Mouse (Mus musculus): ENCODE results near the gene Stab1. TPM values are rescaled to one million over a fixed set of nuclear protein-coding genes. Genes with fewer than 3 reads are reported as not detected.

The Stab1 gene
- polyA plus RNA-seq, 1 experiment from 2014 or later, result 0.74 TPM

DNA sequence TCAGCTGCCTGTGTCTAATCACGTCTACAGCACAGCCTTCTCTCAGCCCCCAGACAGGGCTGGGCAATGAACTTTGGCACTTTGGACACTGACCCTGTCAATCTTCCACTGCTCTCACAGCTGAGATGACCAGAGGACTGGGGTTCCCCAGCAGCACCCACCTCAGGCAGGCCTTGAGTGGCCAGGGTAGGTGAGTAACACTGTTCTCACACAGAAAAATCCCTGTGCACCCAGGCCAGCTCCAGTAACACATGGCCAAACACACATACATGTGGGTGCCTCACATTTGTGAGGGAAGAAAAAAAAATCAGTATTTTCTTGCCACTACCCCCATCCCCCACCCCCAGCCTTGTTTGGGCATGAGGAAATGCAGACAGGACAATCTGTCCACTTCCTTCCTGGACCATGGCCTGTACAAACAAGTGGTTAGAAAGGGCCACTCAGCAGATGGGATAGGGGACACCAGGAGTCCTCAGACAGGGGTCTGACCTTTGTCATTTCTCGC, 14.4 kb upstream of the Stab1 start:
- DNase-seq (ENCODE audit: low read depth, low spot score), result no peak
- in situ Hi-C loops (cut with MboI; ENCODE audit: low pct_unique_long_range_greater_than_20kb), result no loop called here
- ChIA-PET POLR2A (interaction anchor here (0.6 to 2.0 kb wide), 2 partner anchors 16 to 62 kb away, joined by 3 to 8 read pairs; no protein-coding TSS in a partner anchor), CTCF (no interaction called here)
- ATAC-seq, result no peak
- H3K27me3 ChIP-seq, result no peaks in the 10 kb centered on the region
- no peak for TF ChIP-seq CTCF (IDR thresholded peaks at IDR 0.05)

DNA sequence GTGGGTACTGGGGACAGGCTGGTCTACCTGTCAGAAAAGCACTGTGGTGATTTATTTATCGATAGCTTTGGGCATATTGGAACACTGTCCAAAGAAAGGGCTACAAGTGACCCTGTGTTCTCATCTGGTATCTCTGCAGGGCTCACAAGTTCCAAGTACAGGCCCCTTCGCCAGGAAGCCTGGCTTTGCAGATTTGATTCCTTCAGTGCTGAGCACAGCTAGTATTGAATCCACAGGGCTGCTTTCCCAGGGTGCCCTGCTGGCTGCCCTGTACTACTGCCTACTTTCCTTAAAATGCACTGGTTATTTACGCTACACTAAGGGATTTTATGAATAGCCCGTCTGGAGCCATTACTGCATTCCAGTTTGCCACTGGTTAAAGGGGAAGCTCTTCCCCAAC, 13.1 kb upstream of the Stab1 start:
- ChIA-PET CTCF (interaction anchor here (1.2 kb wide), 1 partner anchor 14 kb away, joined by 6 read pairs; the partner anchor contains the start of gene Stab1), POLR2A (interaction anchor here (0.9 to 2.0 kb wide), 2 partner anchors 14 to 177 kb away, joined by 3 to 8 read pairs; no protein-coding TSS in a partner anchor)
- ATAC-seq (no peak), DNase-seq (ENCODE audit: low read depth, low spot score) (no peak)
- in situ Hi-C loops (cut with MboI; ENCODE audit: low pct_unique_long_range_greater_than_20kb), result no loop called here
- no peaks in the 10 kb centered on the region for H3K27me3 ChIP-seq
- no peak for TF ChIP-seq CTCF (IDR thresholded peaks at IDR 0.05)

DNA sequence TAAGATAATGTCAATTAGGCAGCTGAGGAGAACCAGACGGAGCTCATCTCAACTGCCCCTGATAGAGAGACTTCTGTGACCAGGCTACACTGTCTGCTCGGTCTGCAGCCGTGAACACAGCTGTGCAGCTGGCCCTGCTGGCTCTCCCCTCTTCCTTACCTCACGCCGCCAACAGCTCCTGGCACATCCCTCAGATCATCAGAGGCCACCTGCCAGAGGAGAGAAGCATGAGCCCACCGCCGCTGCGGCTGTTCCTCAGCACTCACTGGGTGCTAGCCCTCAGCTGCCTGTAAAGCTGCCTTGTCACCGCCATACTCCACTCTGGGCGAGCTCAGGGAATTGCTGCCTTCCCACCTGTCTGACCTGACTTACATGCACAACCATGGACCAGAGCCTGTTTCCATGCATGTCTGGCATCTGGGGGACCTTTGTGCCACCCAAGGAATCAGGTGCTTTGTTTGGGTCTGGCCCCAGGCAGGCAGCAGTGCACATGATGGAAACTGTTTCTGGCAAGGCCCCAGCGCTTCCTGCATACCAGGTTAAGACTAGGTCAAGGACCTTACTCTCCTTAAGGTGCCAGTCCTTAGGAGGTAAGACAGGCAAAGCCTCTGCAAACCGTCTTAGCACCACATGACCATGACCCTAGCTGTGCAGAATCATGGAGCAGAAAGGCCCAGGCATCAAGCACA, 11.4 kb upstream of the Stab1 start:
- H3K27me3 ChIP-seq, result no peaks in the 10 kb centered on the region
- in situ Hi-C loops (cut with MboI; ENCODE audit: low pct_unique_long_range_greater_than_20kb), result no loop called here
- no peak for DNase-seq (ENCODE audit: low read depth, low spot score)
- ChIA-PET POLR2A (no interaction called here), CTCF (interaction anchor here (1.9 kb wide), 1 partner anchor 13 kb away, joined by 4 read pairs; no protein-coding TSS in a partner anchor)
- TF ChIP-seq CTCF (IDR thresholded peaks at IDR 0.05), result no peak
- no peak for ATAC-seq

DNA sequence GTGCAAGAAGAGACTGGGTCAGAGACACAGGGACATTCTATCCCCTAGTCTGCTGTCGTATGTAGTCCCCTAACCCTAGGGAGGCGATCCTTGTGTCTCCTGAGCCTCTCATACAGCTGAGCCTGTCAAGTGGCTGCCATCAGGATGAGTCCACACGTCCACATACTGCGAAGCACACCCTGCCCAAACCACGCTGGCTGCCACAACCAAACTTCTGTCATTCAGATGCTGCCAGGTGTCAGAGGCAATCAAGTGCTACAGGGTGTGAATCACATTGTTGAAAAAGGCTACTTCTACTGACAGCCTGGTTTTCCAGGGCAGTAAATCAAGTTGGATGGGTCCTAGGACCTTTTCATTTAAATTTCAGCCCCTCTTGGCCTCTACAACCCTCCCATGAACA, 9.3 kb upstream of the Stab1 start:
- POLR2A ChIA-PET, result no interaction called here
- ATAC-seq, result no peak
- CTCF ChIA-PET, result no interaction called here
- no peak for DNase-seq (ENCODE audit: low read depth, low spot score)
- in situ Hi-C loops (cut with MboI; ENCODE audit: low pct_unique_long_range_greater_than_20kb), result no loop called here
- no peak for TF ChIP-seq CTCF (IDR thresholded peaks at IDR 0.05)
- no peaks in the 10 kb centered on the region for H3K27me3 ChIP-seq

DNA sequence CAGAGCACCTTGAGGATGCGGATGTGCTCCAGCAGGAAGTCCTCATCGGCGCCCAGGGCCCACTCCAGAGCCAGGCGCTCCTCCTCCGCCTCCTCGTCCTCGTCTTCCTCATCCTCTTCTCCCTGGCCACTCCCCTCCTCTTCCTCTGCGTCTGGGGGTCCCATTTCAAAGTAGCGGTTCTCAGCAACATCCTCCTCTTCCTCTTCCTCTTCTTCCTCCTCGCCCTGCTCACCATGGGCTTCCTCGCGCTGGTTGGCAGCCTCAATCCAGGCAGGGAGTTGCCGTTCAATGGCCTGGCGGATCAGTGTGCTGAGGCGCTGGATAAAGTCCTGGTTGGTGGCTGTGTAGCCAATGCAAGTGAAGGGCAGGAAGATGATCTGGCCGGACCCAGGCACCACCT, 8.8 kb upstream of the Stab1 start:
- TF ChIP-seq CTCF (IDR thresholded peaks at IDR 0.05), result no peak
- in situ Hi-C loops (cut with MboI; ENCODE audit: low pct_unique_long_range_greater_than_20kb), result no loop called here
- DNase-seq (ENCODE audit: low read depth, low spot score) (no peak), ATAC-seq (no peak)
- POLR2A ChIA-PET, result no interaction called here
- CTCF ChIA-PET, result no interaction called here
- H3K27me3 ChIP-seq, result no peaks in the 10 kb centered on the region

DNA sequence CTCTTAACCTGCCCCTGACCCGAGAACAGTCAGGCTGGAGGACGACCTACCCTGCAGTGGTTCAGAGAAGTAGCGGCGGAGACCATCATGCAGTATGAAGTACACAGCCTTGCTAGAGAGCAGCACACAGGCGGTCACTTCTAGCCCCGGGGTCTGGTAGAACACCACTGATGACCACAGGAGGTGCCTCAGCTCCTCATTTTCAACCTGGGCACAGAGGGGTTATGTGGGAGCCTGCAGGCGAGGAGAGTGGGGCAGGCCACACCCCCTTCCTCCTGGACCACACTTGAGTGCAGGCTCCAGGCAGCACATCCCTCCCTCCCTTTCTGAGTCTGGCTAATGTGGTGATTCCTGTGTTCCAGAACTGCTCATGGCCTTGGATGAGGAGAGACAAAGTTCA, 5.1 kb upstream of the Stab1 start:
- in situ Hi-C loops (cut with MboI; ENCODE audit: low pct_unique_long_range_greater_than_20kb), result no loop called here
- no peak for TF ChIP-seq CTCF (IDR thresholded peaks at IDR 0.05)
- ChIA-PET CTCF (no interaction called here), POLR2A (interaction anchor here (1.1 to 1.4 kb wide), 2 partner anchors 14 to 17 kb away, joined by 3 read pairs; no protein-coding TSS in a partner anchor)
- H3K27me3 ChIP-seq, result no peaks in the 10 kb centered on the region
- ATAC-seq (no peak), DNase-seq (ENCODE audit: low read depth, low spot score) (no peak)

DNA sequence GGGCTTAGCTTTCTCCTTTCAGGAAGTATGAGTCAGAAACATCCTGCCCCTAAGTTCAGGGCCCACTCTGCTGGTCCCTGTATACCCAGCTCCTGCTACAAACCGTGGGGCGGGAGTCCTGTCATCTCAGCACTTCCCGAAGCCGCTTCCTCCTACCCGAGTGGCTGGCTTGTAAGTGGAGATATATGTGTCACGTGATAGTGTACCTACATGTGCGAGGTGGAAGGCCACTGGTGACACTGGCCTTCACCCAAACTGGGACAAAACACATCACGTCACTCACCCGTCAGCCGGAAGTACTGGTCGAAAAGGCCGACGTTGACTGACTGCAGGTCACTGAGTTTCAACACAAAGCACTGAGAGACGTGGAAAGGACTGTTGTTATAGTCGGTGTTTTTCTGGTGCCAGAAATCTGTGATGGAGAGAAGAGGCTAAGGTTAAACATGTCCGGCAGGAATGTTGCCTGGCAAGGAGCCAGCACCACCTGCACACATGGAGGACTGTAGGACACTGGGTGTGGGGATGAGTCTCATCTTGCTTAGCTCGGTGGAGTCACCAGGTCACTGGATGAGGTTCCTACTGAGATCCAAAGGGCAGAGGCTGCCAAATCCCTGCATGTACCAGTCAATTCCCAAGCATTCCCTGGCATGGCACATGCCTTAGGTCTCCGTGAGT, 4.5 kb upstream of the Stab1 start:
- CTCF ChIA-PET, result no interaction called here
- POLR2A ChIA-PET, result interaction anchor here (1.1 to 1.4 kb wide), 2 partner anchors 15 to 18 kb away, joined by 3 read pairs; no protein-coding TSS in a partner anchor
- TF ChIP-seq CTCF (IDR thresholded peaks at IDR 0.05), result no peak
- ATAC-seq (no peak), DNase-seq (ENCODE audit: low read depth, low spot score) (no peak)
- in situ Hi-C loops (cut with MboI; ENCODE audit: low pct_unique_long_range_greater_than_20kb), result no loop called here
- no peaks in the 10 kb centered on the region for H3K27me3 ChIP-seq

DNA sequence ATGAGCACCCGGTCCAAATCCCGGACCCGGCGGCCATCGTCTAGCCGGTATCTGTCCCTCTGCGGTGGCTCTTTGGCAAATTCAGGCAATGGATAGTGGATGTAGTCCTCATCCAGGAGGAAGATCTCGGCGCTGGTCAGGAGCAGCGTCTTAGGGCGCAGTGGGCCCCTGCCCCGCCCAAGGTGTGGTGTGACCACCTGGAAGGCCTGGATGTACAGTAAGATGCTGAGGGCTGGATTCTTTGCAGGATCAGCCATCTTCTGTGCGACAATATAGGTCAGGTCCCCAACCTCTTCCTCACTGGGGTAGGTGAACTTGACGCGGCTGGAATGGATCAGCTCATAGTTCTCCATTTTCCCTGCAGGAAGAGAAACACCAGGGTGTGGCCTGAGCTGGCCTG, 3.4 kb upstream of the Stab1 start:
- H3K27me3 ChIP-seq, result no peaks in the 10 kb centered on the region
- in situ Hi-C loops (cut with MboI; ENCODE audit: low pct_unique_long_range_greater_than_20kb), result no loop called here
- ChIA-PET POLR2A (no interaction called here), CTCF (no interaction called here)
- DNase-seq (ENCODE audit: low read depth, low spot score) (no peak), ATAC-seq (no peak)
- TF ChIP-seq CTCF (IDR thresholded peaks at IDR 0.05), result no peak

DNA sequence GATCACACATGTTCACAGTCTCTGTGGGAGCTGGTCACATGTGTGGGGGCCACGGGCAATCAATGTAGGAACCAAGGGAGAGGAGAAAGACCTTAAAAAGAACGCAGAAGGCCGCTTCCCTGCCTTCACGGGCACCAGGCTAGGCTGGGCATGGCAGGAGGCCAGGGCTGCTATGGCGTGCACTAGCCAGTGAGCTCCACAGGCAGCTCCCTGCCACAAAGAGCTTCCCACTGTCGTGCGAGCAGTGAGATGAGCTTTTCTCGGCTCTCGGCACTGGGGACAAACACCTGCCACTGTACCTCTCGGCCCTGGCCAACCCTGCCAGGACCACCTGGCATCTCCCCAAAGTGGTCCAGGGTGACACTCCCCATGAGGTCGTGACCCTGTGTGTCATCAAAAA, 2.9 kb upstream of the Stab1 start:
- no peak for TF ChIP-seq CTCF (IDR thresholded peaks at IDR 0.05)
- CTCF ChIA-PET, result no interaction called here
- POLR2A ChIA-PET, result no interaction called here
- in situ Hi-C loops (cut with MboI; ENCODE audit: low pct_unique_long_range_greater_than_20kb), result no loop called here
- H3K27me3 ChIP-seq, result no peaks in the 10 kb centered on the region
- ATAC-seq, result no peak
- DNase-seq (ENCODE audit: low read depth, low spot score), result no peak

DNA sequence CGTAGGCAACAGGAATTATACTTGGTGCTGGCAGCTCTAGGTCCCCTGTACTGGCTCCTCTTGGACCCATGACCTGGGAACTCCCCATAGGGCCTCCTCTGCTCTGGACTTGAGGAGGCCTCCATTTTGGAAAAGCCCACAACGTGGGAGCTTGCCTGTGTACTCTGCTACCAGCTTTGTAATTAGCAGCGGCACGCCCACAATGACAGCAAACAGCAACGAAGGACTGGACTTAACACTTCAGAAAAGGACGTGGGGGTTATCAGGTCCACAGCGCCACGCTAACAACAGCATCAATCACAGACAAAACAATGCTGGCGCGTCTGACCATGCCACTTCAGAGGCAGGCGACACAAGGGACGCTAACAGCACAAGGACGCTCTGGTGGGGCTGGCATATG, 2.5 kb upstream of the Stab1 start:
- TF ChIP-seq CTCF (IDR thresholded peaks at IDR 0.05), result no peak
- H3K27me3 ChIP-seq, result no peaks in the 10 kb centered on the region
- no peak for ATAC-seq
- in situ Hi-C loops (cut with MboI; ENCODE audit: low pct_unique_long_range_greater_than_20kb), result no loop called here
- DNase-seq (ENCODE audit: low read depth, low spot score), result no peak
- ChIA-PET CTCF (interaction anchor here (0.9 kb wide), 1 partner anchor 29 kb away, joined by 4 read pairs; no protein-coding TSS in a partner anchor), POLR2A (no interaction called here)

DNA sequence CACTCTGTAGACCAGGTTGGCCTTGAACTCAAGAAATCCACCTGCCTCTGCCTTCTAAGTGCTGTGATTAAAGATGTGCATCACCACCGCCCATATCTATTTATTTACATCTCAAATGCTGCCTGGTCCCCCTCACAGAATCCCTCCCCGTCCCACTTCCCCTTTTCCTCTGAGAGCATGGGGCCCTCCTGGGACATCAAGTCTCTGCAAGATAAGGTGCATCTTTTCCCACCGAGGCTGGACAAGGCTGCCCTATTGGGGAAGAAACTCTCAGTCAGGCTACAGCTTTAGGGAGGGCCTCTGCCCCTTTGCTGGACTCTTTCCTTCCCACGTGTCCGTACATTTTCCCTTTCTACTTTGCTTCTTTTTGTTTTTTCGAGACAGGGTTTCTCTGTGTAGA, 1.1 kb upstream of the Stab1 start:
- POLR2A ChIA-PET, result interaction anchor here (1.1 kb wide), 1 partner anchor 21 kb away, joined by 3 read pairs; no protein-coding TSS in a partner anchor
- ATAC-seq (no peak), DNase-seq (ENCODE audit: low read depth, low spot score) (no peak)
- CTCF ChIA-PET, result no interaction called here
- in situ Hi-C loops (cut with MboI; ENCODE audit: low pct_unique_long_range_greater_than_20kb), result no loop called here
- no peaks in the 10 kb centered on the region for H3K27me3 ChIP-seq
- no peak for TF ChIP-seq CTCF (IDR thresholded peaks at IDR 0.05)
